Mouse (Mus musculus) small intestine, adult 2 months (tissue): ENCODE measurements around the gene Rnf39.

Experiments used
- CTCF ChIP-seq: fragments of 200-500 bp; IDR thresholded peaks from 2 replicates; pipeline ENCODE4 v1.5.1; 2012; ENCODE audit warnings: low read depth, mild to moderate bottlenecking, control low read depth, inconsistent platforms, low read length, moderate library complexity, mixed read lengths; ENCODE audit not compliant: insufficient replicate concordance, insufficient read length; ENCODE audit errors: extremely low read depth
- POLR2A ChIP-seq: fragments of 200-500 bp; IDR thresholded peaks from 2 replicates; pipeline ENCODE4 v1.6.1; 2012; ENCODE audit warnings: low read depth, mild to moderate bottlenecking, control low read depth, inconsistent platforms, low read length, moderate library complexity

GRCm38 (mm10) chr17:36930233-36930632 is 12.5 kb upstream of the Rnf39 start:
- TF ChIP-seq POLR2A, result no peak
- no peak for TF ChIP-seq CTCF
